Mouse (Mus musculus): Measurements from ENCODE around the gene Rbm19.

- no peak for TF ChIP-seq CTCF (IDR thresholded peaks at IDR 0.05 in 2 of 3, conservative IDR thresholded peaks at IDR 0.05 in 1 of 3; ENCODE audit: control insufficient read depth in 1 of 3, insufficient read depth in 1 of 3, low read depth in 2 of 3, low read length in 3 of 3, poor library complexity in 1 of 3, severe bottlenecking in 1 of 3)
- TF ChIP-seq TCF12 (IDR thresholded peaks at IDR 0.05; ENCODE audit: low read depth, low read length), result no peak
- TF ChIP-seq MYB (IDR thresholded peaks at IDR 0.05; ENCODE audit: low read depth, low read length), result no peak
- TF ChIP-seq HCFC1 (IDR thresholded peaks at IDR 0.05; ENCODE audit: low read depth, low read length), result no peak
- TF ChIP-seq KAT2A (conservative IDR thresholded peaks at IDR 0.05; ENCODE audit: low read depth, low read length), result no peak
- TF ChIP-seq POLR2A (IDR thresholded peaks at IDR 0.05; ENCODE audit: control insufficient read depth in 1 of 2, insufficient read depth in 1 of 2, low read depth in 1 of 2, low read length in 2 of 2, poor library complexity in 1 of 2), result no peak
- TF ChIP-seq BHLHE40 (IDR thresholded peaks at IDR 0.05; ENCODE audit: borderline replicate concordance, low read depth, low read length), result no peak
- no peak for TF ChIP-seq MAX (IDR thresholded peaks at IDR 0.05; ENCODE audit: low read length)
- no peak for TF ChIP-seq E2F4 (IDR thresholded peaks at IDR 0.05; ENCODE audit: borderline replicate concordance, low read depth, low read length)
Measured at GRCm38 (mm10) chr5:120138406-120138805, 22.1 kb downstream of the Rbm19 start.
